20 mouse cellular contexts compared by ENCODE assay signal in the genomic region with DNA sequence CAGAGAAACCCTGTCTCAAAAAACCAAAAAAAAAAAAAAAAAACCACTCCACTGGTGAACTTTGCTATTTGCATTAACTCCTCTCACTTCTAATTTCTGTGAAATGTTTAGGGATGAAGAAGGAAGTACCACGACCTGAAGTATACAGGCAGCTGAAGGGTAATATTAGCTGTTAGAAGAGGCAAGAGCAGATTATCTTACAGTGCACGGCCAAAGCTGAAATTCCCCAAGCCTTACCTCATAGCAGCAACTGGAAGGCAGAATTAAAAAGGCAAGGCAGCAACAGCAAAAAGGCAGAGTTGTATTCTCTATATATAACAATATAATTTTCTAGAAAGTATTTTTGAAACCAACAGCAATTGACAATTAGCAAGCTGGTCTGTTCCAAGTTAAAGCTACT. TPM values are rescaled to one million over a fixed set of nuclear protein-coding genes. Genes with fewer than 3 reads are reported as not detected.
DNase-seq lines count a peak whose midpoint lies in the region; ATAC-seq lines count a peak whose summit lies in the region.
"Had no signal": no experiment of that assay in that cellular context is flagged by ENCODE, and none has a peak within 500 bp of the region (broad histone marks: within the 10 kb centered on the region; RNA-seq: fewer than 3 reads in every experiment).

No protein-coding gene starts in this region.

- 20% methylated on average over 2 of the region's 2 CpGs for WGBS in heart, embryonic 15.5 days
- 27% methylated on average over 2 of the region's 2 CpGs for WGBS in heart, embryonic 11.5 days (ENCODE audit: insufficient replicate concordance)
- WGBS in kidney, embryonic 16.5 days, result 44% methylated on average over 2 of the region's 2 CpGs

- peak overlapping the region; percentile 16; the same call in 1 of the 2 replicates for H3K27ac ChIP-seq in heart, embryonic 15.5 days
- no peak overlapping the region for H3K27ac ChIP-seq in heart, embryonic 11.5 days (ENCODE audit: low read depth, low read length)
- H3K27ac ChIP-seq in kidney, embryonic 16.5 days (ENCODE audit: low read length), result no peak overlapping the region
- H3K27ac ChIP-seq: embryonic facial prominence, embryonic 12.5 days; forebrain, embryonic 12.5 days; hindbrain, embryonic 15.5 days; kidney, embryonic 15.5 days had no signal

- H3K4me2 ChIP-seq in heart, embryonic 15.5 days, result no peak overlapping the region
- no peak overlapping the region for H3K4me2 ChIP-seq in heart, embryonic 11.5 days
- no peak overlapping the region for H3K4me2 ChIP-seq in kidney, embryonic 16.5 days (replicated peaks; ENCODE audit: low read depth, low read length)
- H3K4me2 ChIP-seq: embryonic facial prominence, embryonic 12.5 days; forebrain, embryonic 12.5 days; hindbrain, embryonic 15.5 days; kidney, embryonic 15.5 days had no signal

- H3K4me3 ChIP-seq in heart, embryonic 15.5 days, result no peak overlapping the region
- no peak overlapping the region for H3K4me3 ChIP-seq in heart, embryonic 11.5 days (ENCODE audit: low read depth, low read length)
- H3K4me3 ChIP-seq in kidney, embryonic 16.5 days (ENCODE audit: low read length), result no peak overlapping the region
- H3K4me3 ChIP-seq: embryonic facial prominence, embryonic 12.5 days; forebrain, embryonic 12.5 days; hindbrain, embryonic 15.5 days; kidney, embryonic 15.5 days had no signal

- peaks cover 17% of the 10 kb centered on the region for H3K36me3 ChIP-seq in heart, embryonic 15.5 days
- peaks cover 4% of the 10 kb centered on the region; the same call in 1 of the 2 replicates for H3K36me3 ChIP-seq in heart, embryonic 11.5 days (ENCODE audit: control insufficient read depth, insufficient read depth, low read length)
- peaks cover 20% of the 10 kb centered on the region for H3K36me3 ChIP-seq in kidney, embryonic 16.5 days (ENCODE audit: insufficient read depth, low read length)

- DNase-seq in gastrocnemius, postnatal 14 days, result peak; percentile 9
- DNase-seq in gastrocnemius, postnatal 10 days, result no peak
- peak; percentile 17 for DNase-seq in gastrocnemius, postnatal 25 days
- DNase-seq in heart, postnatal 10 days, result peak; percentile 33 to 42
- DNase-seq in adrenal gland, adult (ENCODE audit: inconsistent age in 2 of 2, low spot score in 1 of 2), result no peak
- DNase-seq: adrenal gland, adult 8-10 months; adrenal gland, postnatal 36 days; cerebellum, adult 2 months; cerebellum, postnatal 10 days; embryo, embryonic 11 days; forebrain, postnatal 0 days; kidney, adult 2 months had no signal

- no peak overlapping the region for H3K9ac ChIP-seq in heart, embryonic 15.5 days
- H3K9ac ChIP-seq in heart, embryonic 11.5 days (ENCODE audit: low read depth, low read length), result no peak overlapping the region
- no peak overlapping the region for H3K9ac ChIP-seq in kidney, embryonic 16.5 days (replicated peaks; ENCODE audit: low read length)
- H3K9ac ChIP-seq: embryonic facial prominence, embryonic 12.5 days; forebrain, embryonic 12.5 days; forebrain, postnatal 0 days; hindbrain, embryonic 15.5 days; kidney, embryonic 15.5 days had no signal

- intact Hi-C loops in gastrocnemius, postnatal 14 days (cut with DNase I; ENCODE audit: low total_unique reads), result no loop called here
- intact Hi-C loops in heart, postnatal 10 days (cut with DNase I), result no loop called here

- no peak for ATAC-seq in heart, embryonic 15.5 days (replicated peaks; ENCODE audit: insufficient number of reproducible peaks, insufficient read depth, low FRiP score, low read depth)
- no peak for ATAC-seq in heart, embryonic 11.5 days (replicated peaks; ENCODE audit: insufficient number of reproducible peaks, low FRiP score, low TSS enrichment)
- ATAC-seq in kidney, embryonic 16.5 days (ENCODE audit: low FRiP score, low TSS enrichment), result no peak
- ATAC-seq: forebrain, postnatal 0 days; intestine, embryonic 16.5 days had no signal

- 0 out of 2 replicates have a peak, but pooled peaks cover 6% of the 10 kb centered on the region for H3K4me1 ChIP-seq in heart, embryonic 15.5 days (replicated peaks)
- no peaks in the 10 kb centered on the region for H3K4me1 ChIP-seq in heart, embryonic 11.5 days (ENCODE audit: control insufficient read depth, insufficient read depth, low read length)
- no peaks in the 10 kb centered on the region for H3K4me1 ChIP-seq in kidney, embryonic 16.5 days (ENCODE audit: insufficient read depth, low read length)
- H3K4me1 ChIP-seq: embryonic facial prominence, embryonic 12.5 days; forebrain, embryonic 12.5 days; hindbrain, embryonic 15.5 days; kidney, embryonic 15.5 days had no signal

- H3K27me3 ChIP-seq in heart, embryonic 15.5 days, result no peaks in the 10 kb centered on the region
- H3K27me3 ChIP-seq in heart, embryonic 11.5 days (ENCODE audit: control insufficient read depth, insufficient read depth, low read length), result no peaks in the 10 kb centered on the region
- H3K27me3 ChIP-seq in kidney, embryonic 16.5 days (ENCODE audit: insufficient read depth, low read length), result no peaks in the 10 kb centered on the region
- H3K27me3 ChIP-seq: embryonic facial prominence, embryonic 12.5 days; forebrain, embryonic 12.5 days; hindbrain, embryonic 15.5 days; kidney, embryonic 15.5 days had no signal

- no peaks in the 10 kb centered on the region for H3K9me3 ChIP-seq in heart, embryonic 15.5 days (replicated peaks)
- no peaks in the 10 kb centered on the region for H3K9me3 ChIP-seq in heart, embryonic 11.5 days (replicated peaks; ENCODE audit: control insufficient read depth, low read length)
- no peaks in the 10 kb centered on the region for H3K9me3 ChIP-seq in kidney, embryonic 16.5 days (ENCODE audit: low read length)
- H3K9me3 ChIP-seq: embryonic facial prominence, embryonic 12.5 days; forebrain, embryonic 12.5 days; hindbrain, embryonic 15.5 days; kidney, embryonic 15.5 days had no signal

RNA-seq across cellular contexts. Expression of a gene that starts 14.6 kb away (rescaled TPM):
- total RNA-seq in gastrocnemius, postnatal 14 days (2021), result 1 to 10 TPM; 1.5 to 1.8 TPM
- 1 to 10 TPM; 2.1 to 2.3 TPM for total RNA-seq in gastrocnemius, postnatal 10 days (2021)
- 6.8 and 7.3 TPM in 2 replicates for polyA plus RNA-seq in heart, embryonic 15.5 days (2015; fragmentation: Nextera tagmentation; extraction: Ambion mirVana)
- polyA plus RNA-seq in heart, embryonic 11.5 days (2014; fragmentation: Nextera tagmentation; extraction: Ambion mirVana), result 8.7 and 9.1 TPM in 2 replicates
- 1 to 10 TPM; 1.5 to 1.9 TPM for total RNA-seq in gastrocnemius, postnatal 25 days (2021)
- 1 to 10 TPM; 2.6 TPM for total RNA-seq in heart, postnatal 10 days (2021)
- polyA plus RNA-seq in kidney, embryonic 16.5 days (2015; fragmentation: Nextera tagmentation; extraction: Ambion mirVana), result 11.2 and 11.3 TPM in 2 replicates

RNA-seq across cellular contexts. Expression of a gene that starts 15.2 kb away (rescaled TPM):
- 100 to 1,000 TPM; 171 to 173 TPM for total RNA-seq in gastrocnemius, postnatal 14 days (2021)
- total RNA-seq in gastrocnemius, postnatal 10 days (2021), result 100 to 1,000 TPM; 198 to 241 TPM
- polyA plus RNA-seq in heart, embryonic 15.5 days (2015; fragmentation: Nextera tagmentation; extraction: Ambion mirVana), result 43.4 and 51.0 TPM in 2 replicates
- polyA plus RNA-seq in heart, embryonic 11.5 days (2014; fragmentation: Nextera tagmentation; extraction: Ambion mirVana), result 77.0 and 77.6 TPM in 2 replicates
- 100 to 1,000 TPM; 161 to 164 TPM for total RNA-seq in gastrocnemius, postnatal 25 days (2021)
- total RNA-seq in heart, postnatal 10 days (2021), result 100 to 1,000 TPM; 233 to 236 TPM
- polyA plus RNA-seq in kidney, embryonic 16.5 days (2015; fragmentation: Nextera tagmentation; extraction: Ambion mirVana), result 50.3 and 62.8 TPM in 2 replicates

Comparison
In these comparisons a context has a peak if more than half of its experiments do, and no peak if none do; other contexts are left out.
1. DNase-seq: peak in gastrocnemius, postnatal 14 days (single experiment), gastrocnemius, postnatal 25 days (single experiment) and heart, postnatal 10 days (2 of 2); none in gastrocnemius, postnatal 10 days (single experiment) and adrenal gland, adult (0 of 2).